Mouse (Mus musculus) layer of hippocampus, adult 9-10 months (tissue): ENCODE data around the gene Tbc1d8.

Source experiments
- DNase-seq: peaks from one replicate; pipeline ENCODE4 v3.0.0; 2022; ENCODE audit warnings: low spot score

Tbc1d8 gene

DNA sequence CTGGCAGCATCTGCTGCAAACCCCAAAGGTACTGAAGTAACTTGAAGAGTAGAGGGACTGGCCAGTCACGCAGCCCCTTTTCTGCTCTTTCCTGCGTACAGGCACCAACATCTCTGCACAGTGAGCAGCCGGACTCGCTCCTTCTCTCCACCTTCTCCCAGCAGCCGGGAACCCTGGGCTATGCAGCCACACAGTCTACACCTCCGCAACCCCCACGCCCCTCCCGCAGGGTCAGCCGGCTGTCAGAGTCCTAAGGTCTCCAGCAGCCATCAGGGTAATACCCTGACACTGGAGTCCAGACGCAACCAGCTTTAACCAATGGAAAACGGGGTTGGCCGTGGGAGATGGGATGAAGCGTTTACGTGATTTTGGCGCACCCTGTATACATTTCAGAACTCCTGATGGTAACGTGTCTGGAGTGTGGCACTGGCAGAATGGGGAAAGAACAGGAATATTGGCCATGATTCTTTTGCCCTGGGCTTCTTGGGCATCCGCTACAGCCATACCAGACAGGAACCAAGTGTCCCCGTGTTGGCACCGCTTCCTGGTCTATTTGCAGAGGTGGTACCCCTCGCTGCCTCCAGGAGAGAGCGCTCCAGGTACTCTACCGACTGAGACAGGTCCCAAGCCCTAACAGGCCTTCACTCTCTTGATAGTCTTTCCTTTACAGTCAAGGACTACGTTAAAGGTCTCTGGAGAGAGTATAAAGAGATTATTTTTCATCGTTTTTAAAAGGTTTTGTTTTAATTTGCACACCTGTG is 116.6 kb downstream of the Tbc1d8 start:
- DNase-seq = no peak

DNA sequence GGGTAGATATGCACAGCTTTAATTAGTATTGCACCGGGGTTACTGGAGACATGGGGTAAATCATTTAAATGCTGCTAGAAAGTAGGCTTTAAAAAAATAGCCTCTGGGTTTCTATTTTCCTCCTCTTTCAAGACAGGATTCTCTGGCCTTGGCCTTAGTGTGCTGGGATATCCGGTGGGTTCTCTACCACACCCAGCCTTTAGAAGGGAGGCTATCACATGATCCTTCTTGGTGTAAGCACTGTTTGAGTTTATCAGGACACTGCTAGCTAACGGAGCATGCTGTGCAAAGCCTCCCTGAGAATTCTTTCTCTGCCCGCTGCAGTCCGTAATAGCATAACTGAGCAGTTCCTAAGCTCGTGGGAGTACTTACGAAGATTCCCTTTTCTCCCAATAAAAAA is 129.1 kb downstream of the Tbc1d8 start:
- no peak for DNase-seq

DNA sequence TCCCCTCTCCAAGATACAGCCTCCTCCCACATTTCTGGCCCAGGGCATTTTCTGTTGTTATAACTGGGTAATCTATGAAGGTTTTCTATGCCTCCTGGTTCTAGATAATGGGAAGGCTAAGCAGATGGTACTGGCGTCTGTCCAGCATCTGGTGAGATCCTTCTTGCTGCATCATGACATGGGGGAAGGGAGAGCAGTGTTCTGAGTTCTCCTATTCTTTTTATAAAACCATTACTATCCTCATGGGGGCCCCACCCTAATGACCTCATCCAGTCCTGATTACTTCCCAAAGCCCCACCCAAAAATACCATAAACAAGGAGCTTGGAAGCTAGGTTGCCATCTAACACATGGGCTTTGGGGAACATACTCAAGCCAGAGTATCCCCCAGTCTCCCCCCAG is 129.6 kb downstream of the Tbc1d8 start:
- DNase-seq = peak; percentile 50

DNA sequence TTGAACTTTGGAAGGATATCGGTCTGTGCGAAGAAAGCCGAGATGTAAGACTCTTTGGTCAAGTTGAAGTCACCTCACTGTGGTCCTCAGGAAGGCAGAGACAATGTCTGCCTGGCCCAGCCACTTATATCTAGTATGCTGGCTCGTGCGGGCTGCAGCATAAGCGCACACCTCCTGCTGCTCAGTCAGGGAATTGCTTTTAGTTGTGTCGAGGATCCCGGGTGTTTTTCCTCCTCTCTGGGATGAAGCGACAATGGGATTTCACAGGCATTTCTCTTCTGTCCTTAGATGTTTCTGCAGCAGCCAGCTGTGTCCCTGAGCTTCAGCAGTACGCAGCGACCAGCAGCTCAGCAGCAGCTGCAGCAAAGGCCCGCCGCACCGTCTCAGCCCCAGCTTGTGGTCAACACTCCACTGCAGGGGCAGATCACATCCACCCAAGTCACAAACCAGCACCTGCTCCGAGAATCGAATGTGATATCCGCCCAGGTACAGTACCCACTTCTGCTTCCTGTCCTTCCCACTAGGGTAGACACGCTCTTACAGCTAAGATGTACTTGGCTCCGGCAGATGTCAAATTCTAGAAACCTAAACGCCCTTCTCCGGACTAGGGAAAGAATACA is 133.5 kb downstream of the Tbc1d8 start:
- no peak for DNase-seq

DNA sequence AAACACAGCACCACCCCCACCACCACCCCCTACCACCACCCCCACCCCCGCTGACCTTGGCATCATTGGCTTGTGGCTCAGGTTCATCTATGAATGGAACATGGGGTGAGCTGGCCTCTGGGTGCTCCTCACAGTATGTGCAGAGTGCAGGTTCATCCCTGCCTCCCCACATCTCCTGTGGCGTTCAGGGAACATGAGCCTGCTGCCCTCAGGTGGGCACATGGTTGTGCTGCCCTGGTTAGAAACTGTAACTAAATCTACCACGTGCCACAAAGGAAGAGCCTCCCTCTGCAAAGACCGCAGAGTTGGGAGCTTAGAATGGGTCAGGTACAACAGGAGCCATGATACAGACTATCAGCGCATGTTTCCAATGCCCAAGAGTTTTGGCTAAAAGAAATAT is 135.3 kb downstream of the Tbc1d8 start:
- DNase-seq = no peak

DNA sequence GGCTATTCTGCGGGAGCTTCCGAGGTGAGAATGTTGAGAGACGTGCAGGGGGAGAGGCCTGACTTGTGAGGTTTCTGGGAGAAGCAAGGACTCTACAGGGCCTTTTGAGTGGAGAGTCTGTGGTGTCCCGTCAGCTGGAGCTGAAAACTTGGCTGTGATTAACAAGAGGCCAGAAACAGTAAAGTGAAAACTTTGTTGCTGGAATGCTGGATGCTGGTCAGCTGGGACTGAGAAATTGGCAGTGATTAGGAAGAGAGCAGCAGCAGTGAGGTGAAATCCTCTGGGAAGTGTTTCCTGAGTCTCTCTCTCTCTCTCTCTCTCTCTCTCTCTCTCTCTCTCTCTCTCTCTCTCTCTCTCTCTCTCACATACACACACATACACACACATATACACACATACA is 136.7 kb downstream of the Tbc1d8 start:
- no peak for DNase-seq

DNA sequence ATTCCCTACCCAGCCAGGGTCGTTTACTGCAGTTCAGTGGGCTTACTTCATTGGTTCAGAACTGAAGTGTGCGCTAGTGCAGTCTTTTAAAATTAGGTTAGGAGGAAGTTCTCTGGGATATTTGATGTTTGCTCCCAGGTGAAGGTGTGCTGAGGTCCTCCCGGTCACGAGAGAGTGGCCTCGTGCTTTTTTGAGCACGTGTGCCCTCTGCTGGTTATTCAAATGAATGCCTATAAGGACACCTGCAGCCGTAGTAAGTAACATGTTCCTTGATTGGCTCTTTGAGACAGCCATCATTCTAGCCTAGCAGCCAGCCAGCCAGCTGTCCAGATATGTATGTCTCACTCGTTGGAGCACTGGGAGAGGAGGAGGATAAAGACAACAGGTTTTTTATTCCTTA is 137.9 kb downstream of the Tbc1d8 start:
- peak; percentile 36 for DNase-seq

DNA sequence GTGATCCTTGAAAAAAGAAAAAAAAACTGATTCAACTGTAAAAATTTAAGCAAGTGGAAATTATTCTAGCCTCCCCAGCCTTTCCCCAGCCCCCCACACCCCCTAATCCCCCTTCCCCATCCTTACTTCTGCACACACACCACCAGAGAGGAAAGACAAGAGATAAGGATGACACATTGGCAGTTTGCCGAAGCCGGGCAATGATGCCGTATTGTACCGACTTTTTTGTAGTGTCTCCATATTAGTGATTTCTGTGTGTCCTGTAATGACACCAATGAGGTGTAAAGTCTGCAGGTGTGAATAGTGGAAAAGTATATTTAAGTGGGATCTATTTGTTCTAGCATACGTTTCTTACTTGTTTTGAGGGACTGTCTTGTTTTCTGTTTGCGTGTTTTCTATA is 138.4 kb downstream of the Tbc1d8 start:
- DNase-seq = no peak

DNA sequence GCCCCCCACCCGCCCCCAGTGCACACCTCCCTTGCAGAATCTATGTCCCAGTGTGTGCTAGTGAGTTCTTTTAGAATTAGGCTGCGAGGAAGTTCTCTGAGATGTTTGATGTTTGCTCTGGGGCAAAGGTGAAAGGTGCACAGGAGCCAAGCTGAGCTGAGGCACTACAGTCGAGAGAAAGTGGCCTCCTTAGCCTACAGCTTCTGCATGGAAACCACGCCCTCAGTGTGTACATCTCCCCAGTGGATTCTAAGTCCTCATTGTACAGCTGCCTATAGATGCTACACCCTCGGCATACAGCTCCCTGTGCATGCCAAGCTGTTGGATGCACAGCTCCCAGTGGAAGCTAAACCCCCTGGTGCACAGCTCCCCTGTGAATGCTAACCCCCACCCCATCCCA is 139.1 kb downstream of the Tbc1d8 start:
- DNase-seq = no peak

DNA sequence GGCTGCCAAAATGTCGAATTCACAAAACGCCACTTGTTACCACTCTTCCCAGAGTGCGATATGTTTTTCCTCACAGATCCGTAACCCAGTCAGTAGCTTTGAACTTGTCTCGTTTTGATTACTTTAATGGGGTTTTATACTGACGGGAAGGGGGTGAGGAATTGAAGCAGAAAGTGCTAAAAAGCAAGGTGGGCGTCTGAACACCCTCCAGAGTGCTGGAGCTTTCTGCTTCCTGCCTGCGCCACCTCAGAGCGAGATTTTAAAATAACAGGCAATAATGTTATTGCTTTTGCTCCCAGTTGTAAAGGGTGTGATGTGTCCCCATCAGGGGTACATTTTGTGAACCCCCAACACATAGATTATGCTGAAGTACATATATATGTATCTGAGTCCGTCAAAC is 139.7 kb downstream of the Tbc1d8 start:
- no peak for DNase-seq

DNA sequence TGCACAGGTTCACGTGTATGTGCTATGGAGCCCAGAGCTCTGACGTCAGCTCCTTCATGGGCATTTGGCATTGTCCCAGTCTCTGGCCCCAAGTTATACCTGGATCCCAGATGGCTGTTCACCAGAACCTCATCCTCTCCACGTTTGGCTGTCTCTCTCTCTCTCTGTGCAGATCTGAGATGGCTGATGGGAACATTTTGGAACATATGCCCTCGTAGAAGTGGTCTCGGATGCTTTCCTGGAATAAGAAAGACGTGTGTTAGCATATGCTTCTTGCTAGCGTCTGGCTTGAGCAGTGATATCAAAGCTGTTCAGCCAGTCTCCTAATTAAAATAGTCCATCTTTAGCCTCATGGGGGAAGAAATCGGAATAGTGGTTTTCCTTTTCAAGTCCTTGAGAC is 141.8 kb downstream of the Tbc1d8 start:
- DNase-seq = no peak

DNA sequence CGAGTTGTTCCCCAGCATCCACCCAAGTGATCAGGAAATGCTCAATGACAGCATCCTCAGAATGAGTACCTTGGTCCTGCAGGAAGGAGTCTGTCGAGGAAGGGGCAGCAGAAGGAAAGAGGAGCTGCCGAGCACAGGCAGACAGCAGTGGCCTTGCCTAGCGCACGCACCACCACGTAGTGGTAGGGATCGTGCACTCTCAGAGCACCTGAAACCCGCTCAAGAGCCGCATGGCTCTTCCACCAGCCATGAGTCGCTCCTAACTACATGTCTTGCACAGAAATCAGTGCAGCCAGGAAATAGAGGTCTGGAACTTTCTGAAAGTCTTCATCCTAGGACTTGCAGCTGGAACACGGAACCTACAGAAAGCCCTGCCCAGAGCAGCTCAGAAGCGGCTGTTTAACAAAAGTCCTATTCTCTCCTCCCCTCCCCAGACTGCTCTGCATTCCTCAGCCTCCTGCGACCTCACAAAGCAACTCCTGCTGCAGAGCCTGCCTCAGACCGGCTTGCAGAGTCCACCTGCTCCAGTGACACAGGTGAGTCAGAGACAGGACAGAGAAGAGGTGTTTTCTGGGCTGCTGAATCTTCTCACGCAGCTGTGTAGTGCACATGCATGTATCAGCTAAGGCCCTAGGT is 142.9 kb downstream of the Tbc1d8 start:
- no peak for DNase-seq

DNA sequence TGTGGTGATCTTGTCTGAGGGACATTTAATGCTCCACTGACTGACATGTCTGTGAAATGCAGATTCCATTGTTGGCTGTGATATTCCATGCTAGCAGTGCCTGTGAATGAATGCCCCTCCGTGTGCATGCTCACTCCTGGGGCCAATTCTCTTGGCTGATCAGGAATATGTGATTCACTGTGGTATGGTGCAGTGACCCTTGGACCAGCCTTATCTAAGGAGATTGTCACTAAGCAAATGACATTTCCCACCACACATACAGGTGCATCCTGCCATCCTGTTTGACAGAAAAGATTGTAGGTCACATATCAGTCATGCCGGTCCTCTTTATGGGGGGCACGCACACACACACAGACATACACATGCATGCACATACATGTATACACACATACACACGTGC is 146.1 kb downstream of the Tbc1d8 start:
- no peak for DNase-seq

DNA sequence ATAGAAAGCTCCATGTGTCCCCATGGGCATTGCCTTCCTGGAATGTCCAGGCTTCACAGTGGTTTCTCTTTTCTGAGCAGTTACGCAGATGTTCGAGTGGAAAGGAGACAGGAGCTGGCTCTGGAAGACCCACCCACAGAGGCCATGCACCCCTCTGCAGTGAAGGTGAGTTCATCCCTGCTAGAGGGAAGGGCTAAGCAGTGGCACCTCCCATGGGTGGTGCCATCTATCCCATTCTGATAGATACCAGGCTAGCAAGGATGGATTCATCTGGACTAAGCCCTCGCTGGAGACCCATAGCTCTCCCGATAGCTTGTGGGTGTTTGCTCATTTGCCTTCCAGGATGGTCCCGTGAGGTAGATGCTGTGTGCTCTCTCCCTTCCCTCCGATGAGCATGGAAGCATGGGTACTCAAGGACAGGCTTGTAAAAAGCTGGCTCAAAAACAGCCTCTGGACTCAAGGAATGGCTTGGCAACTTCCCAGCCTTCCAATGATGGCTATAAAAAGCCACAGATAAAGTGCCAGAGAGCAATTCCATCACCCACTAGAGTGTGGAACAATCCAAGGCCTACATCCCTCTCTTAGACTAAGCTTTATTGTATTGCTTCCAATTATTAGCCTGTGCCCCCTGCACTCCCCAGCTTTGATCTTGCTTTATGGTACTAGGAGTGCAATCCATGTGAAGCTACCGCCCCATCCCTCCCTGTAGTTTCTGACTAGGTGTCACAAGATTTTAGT is 147.5 kb downstream of the Tbc1d8 start:
- DNase-seq = no peak

DNA sequence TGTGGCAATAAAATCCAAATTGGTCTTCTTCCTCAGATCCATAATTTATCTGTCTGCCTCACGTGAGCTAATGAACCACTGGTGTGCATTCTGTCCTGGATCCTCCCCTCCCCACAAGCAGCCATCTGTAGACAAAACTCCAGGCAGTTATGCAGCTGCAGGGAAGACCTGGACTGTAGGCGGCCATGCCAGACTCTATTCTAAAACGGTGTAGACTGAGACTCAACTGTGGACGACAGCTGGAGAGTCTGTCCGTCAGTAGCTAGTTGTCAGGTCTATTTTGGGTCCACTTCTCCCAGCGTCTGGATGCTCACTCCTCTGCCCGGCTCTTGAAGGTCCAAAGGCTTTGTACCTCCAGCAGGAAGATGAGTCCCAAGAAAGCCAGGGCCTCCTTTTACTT is 151.0 kb downstream of the Tbc1d8 start:
- DNase-seq = no peak

DNA sequence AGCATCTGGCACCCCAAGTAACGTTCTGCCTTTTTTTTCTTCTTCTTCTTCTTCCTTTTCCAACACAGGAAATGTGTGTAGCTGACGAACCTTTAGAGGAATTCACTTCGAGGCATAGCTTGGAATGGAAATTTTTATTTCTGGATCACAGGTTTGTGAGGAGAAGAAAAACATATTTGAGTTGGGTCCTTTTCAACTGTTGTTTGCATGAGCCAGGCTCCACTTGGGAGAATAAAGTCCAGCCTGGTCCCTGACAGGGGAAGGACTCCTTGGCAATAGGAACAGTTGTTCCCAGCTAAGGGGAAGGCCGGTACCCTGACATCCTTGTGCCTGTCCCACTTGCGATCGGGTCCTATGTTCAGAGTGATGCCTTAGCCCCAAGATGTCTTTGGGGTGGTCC is 153.3 kb downstream of the Tbc1d8 start:
- DNase-seq = no peak

DNA sequence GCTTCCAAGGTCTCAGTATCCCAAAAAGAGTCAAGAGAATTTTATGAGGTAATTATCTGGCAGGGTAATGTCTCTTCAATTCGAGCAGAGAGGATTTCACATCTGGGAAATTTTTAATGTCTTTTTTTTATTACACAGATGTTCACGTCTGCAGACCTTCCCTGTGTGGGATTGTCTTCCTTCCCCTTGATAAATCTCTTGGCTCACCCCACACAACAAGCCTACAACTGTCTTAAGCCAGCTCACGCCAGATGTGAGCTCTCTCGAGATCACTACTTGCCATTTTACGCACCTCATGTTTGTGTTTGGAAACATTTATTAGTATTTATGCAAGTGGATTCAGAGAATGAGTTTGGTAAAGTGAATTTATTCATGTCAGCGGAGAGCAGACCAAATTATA is 156.6 kb downstream of the Tbc1d8 start:
- DNase-seq = no peak
